Mouse (Mus musculus) frontal cortex, adult 2 months (tissue): Measurements from ENCODE around the gene Guca2b. TPM values are rescaled to one million over a fixed set of nuclear protein-coding genes. Genes with fewer than 3 reads are reported as not detected.
"Not testable (repeated sequence)": the region's sequence is repeated elsewhere in the genome, so short reads cannot be mapped to it uniquely, and the experiment has no call there.

Source experiments
- DNase-seq, 2 experiments: peaks; one replicate each; pipeline ENCODE4 v3.0.0; 2022; ENCODE audit warnings: low spot score in 1 of 2; ENCODE audit errors: extremely low spot score in 1 of 2
- polyA plus RNA-seq: library from polyadenylated mRNA; depleted of rRNA; stranded (reverse); fragments of >200 nt; gene quantifications from 2 replicates; pipeline ENCODE4 v1.2.3, GENCODE M21; 2012

Guca2b gene
- polyA plus RNA-seq, 1 experiment = 0.88 TPM

GRCm38 (mm10) chr4:119658246-119658645 is 508 bp downstream of the Guca2b start:
- no peak for DNase-seq

GRCm38 (mm10) chr4:119657011-119657410 is 1.7 kb downstream of the Guca2b start:
- no peak for DNase-seq

GRCm38 (mm10) chr4:119642666-119643065 is 16.1 kb downstream of the Guca2b start:
- no peak for DNase-seq

- no peak for DNase-seq
Measured at GRCm38 (mm10) chr4:119638656-119639055, 20.1 kb downstream of the Guca2b start.

GRCm38 (mm10) chr4:119637946-119638345 is 20.8 kb downstream of the Guca2b start:
- DNase-seq = no peak

- no peak for DNase-seq
Measured at GRCm38 (mm10) chr4:119637176-119637845, 21.4 kb downstream of the Guca2b start, which contains the start of gene Guca2a. Gene Guca2a, plus strand, starts transcription at chr4:119637704.

GRCm38 (mm10) chr4:119636731-119637130 is 22.0 kb downstream of the Guca2b start:
- DNase-seq = no peak

GRCm38 (mm10) chr4:119635686-119636085 is 23.1 kb downstream of the Guca2b start:
- DNase-seq = no peak

GRCm38 (mm10) chr4:119634908-119635660 is 23.7 kb downstream of the Guca2b start:
- DNase-seq = no peak

GRCm38 (mm10) chr4:119633948-119634347 is 24.8 kb downstream of the Guca2b start:
- no peak for DNase-seq

GRCm38 (mm10) chr4:119633342-119633741 is 25.4 kb downstream of the Guca2b start:
- DNase-seq = no peak

GRCm38 (mm10) chr4:119632721-119633120 is 26.0 kb downstream of the Guca2b start:
- DNase-seq = no peak

GRCm38 (mm10) chr4:119631115-119631919 is 27.4 kb downstream of the Guca2b start:
- peak in 1 of 2 experiments; percentile 74 for DNase-seq

- not testable (repeated sequence) for DNase-seq
Measured at GRCm38 (mm10) chr4:119628363-119628762, 30.4 kb downstream of the Guca2b start.

- DNase-seq = no peak
Measured at GRCm38 (mm10) chr4:119627317-119627716, 31.4 kb downstream of the Guca2b start.

- DNase-seq = no peak
Measured at GRCm38 (mm10) chr4:119626876-119627275, 31.9 kb downstream of the Guca2b start.

GRCm38 (mm10) chr4:119626081-119626645 is 32.6 kb downstream of the Guca2b start:
- DNase-seq = no peak

GRCm38 (mm10) chr4:119614724-119615123 is 44.0 kb downstream of the Guca2b start:
- no peak for DNase-seq

- no peak for DNase-seq
Measured at GRCm38 (mm10) chr4:119614078-119614477, 44.7 kb downstream of the Guca2b start.

- DNase-seq = no peak
Measured at GRCm38 (mm10) chr4:119609488-119609887, 49.3 kb downstream of the Guca2b start.
